Mouse (Mus musculus): ENCODE data around the gene Lypd8. TPM values are rescaled to one million over a fixed set of nuclear protein-coding genes. Genes with fewer than 3 reads are reported as not detected.
A peak's percentile ranks its signal among the peaks of the same experiment; 100 is the strongest.

Gene Lypd8
- not detected for total RNA-seq (2021)
- polyA plus RNA-seq (2012; rRNA removed), result 0.56 and 0.62 TPM in 2 replicates
- long read RNA-seq, result 0 reads

DNA sequence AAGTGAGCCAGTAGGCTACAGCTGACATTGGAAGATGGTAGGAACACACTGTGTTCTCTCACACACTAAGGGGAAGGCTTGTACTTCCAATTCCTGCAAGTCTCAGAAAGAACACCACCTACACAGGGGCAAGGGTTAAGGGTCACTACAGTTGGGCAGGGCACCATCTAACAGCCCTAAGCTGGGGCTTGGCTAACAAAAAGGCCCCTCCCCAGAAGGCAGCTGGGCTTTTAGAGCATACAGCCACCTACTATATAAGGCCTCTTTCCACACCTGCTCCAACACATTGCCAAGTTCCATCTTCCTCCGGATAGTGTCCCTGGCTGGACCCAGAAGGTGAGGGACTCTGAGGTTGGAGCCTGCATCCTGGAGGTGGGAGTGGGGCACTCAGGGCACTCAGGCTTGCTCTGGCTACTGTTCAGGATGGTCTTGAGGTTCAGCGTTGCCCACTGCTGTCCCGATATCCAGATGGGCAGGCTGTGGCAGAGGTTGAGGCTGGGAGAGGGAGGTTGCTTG is at the start of gene Lypd8:
Lypd8 (plus strand) TSS at position 281 of the 516 bp plus-strand sequence.
- Histone ChIP-seq H3K4me1 (ENCODE audit: control insufficient read depth, insufficient read depth, low read length) (no peaks in the 10 kb centered on the region), H3K4me3 (no peak within 1 kb of the TSS), H3K36me3 (ENCODE audit: control insufficient read depth, insufficient read depth, low read length) (no peaks in the 10 kb centered on the region), H3K27ac (no peak within 1 kb of the TSS), H3K27me3 (ENCODE audit: control insufficient read depth, insufficient read depth, low read length) (0 out of 2 replicates have a peak, but pooled peaks cover 1% of the 10 kb centered on the region), H3K79me2 (replicated peaks; ENCODE audit: control insufficient read depth, insufficient read depth, low read length) (no peaks in the 10 kb centered on the region), H3K9ac (ENCODE audit: low read depth, low read length) (no peak within 1 kb of the TSS)
- no peak for DNase-seq
- TF ChIP-seq POLR2A (IDR thresholded peaks at IDR 0.05; ENCODE audit: insufficient read depth, low read depth, low read length) (no peak), EP300 (IDR thresholded peaks at IDR 0.05; ENCODE audit: insufficient read depth, low read depth, low read length) (no peak), CTCF (IDR thresholded peaks at IDR 0.05) (no peak)
- WGBS, result 79% methylated on average over 3 of the region's 3 CpGs
- intact Hi-C loops (cut with DNase I), result no loop called here

GRCm38 (mm10) chr11:58329906-58330275 is 49.0 kb upstream of the Lypd8 start:
- peaks cover 8% of the 10 kb centered on the region; the same call in 1 of the 2 replicates for H3K36me3 ChIP-seq (ENCODE audit: control insufficient read depth, insufficient read depth, low read length)
- peak overlapping the region; percentile 92 for H3K9ac ChIP-seq (ENCODE audit: low read depth, low read length)
- DNase-seq, result no peak
- peak overlapping the region; percentile 75 for H3K4me3 ChIP-seq
- peaks cover 9% of the 10 kb centered on the region for H3K4me1 ChIP-seq (ENCODE audit: control insufficient read depth, insufficient read depth, low read length)
- TF ChIP-seq EP300 (IDR thresholded peaks at IDR 0.05; ENCODE audit: insufficient read depth, low read depth, low read length) (no peak), POLR2A (IDR thresholded peaks at IDR 0.05; ENCODE audit: insufficient read depth, low read depth, low read length) (no peak; the same call in 1 of the 2 replicates), CTCF (IDR thresholded peaks at IDR 0.05) (no peak)
- WGBS, result under 1% methylated on average over 21 of the region's 21 CpGs
- intact Hi-C loops (cut with DNase I), result loop anchor here (1.0 to 10.0 kb wide), 2 partner anchors 28 to 525 kb away; partner anchors contain the start of gene Sap30l
- peaks cover 3% of the 10 kb centered on the region; the same call in 1 of the 2 replicates for H3K79me2 ChIP-seq (replicated peaks; ENCODE audit: control insufficient read depth, insufficient read depth, low read length)
- peak overlapping the region; percentile 93 for H3K27ac ChIP-seq
- H3K27me3 ChIP-seq (ENCODE audit: control insufficient read depth, insufficient read depth, low read length), result no peaks in the 10 kb centered on the region

GRCm38 (mm10) chr11:58330276-58331148 is 48.3 kb upstream of the Lypd8 start, which contains the start of the genes Zfp672 and Sh3bp5l:
Gene Zfp672 (minus strand): TSS chr11:58330339.
Gene Sh3bp5l (plus strand): TSS chr11:58330724.
- TF ChIP-seq CTCF (IDR thresholded peaks at IDR 0.05) (no peak), POLR2A (IDR thresholded peaks at IDR 0.05; ENCODE audit: insufficient read depth, low read depth, low read length) (peak; percentile 83), EP300 (IDR thresholded peaks at IDR 0.05; ENCODE audit: insufficient read depth, low read depth, low read length) (peak; percentile 64; the same call in 1 of the 2 replicates)
- Histone ChIP-seq H3K4me3 (peak within 1 kb of the TSS; percentile 75), H3K79me2 (replicated peaks; ENCODE audit: control insufficient read depth, insufficient read depth, low read length) (peaks cover 3% of the 10 kb centered on the region; the same call in 1 of the 2 replicates), H3K27me3 (ENCODE audit: control insufficient read depth, insufficient read depth, low read length) (no peaks in the 10 kb centered on the region), H3K9ac (ENCODE audit: low read depth, low read length) (peak within 1 kb of the TSS; percentile 92), H3K27ac (peak within 1 kb of the TSS; percentile 93), H3K4me1 (ENCODE audit: control insufficient read depth, insufficient read depth, low read length) (peaks cover 9% of the 10 kb centered on the region), H3K36me3 (ENCODE audit: control insufficient read depth, insufficient read depth, low read length) (peaks cover 8% of the 10 kb centered on the region; the same call in 1 of the 2 replicates)
- DNase-seq, result peak; percentile 89 to 92
- intact Hi-C loops (cut with DNase I), result no loop called here
- WGBS, result under 1% methylated on average over 52 of the region's 52 CpGs

DNA sequence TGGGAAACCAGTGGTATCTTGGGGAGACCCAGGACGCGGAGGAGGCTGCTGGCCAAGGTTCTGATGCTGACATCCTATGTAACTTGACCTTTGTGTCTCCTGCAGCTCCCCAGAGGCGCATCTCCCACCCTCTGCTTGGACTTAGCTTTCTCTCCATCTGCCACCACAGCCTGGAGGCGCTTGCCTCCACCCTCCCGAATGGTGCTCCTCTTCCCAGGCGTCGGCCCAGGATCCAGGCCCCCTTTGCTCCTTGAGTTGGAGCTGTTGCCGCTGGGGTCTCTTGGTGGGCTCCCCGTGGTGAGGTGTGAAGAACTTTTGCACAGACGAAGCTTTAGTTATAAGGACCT is 47.7 kb upstream of the Lypd8 start:
- 12% methylated on average over 10 of the region's 10 CpGs for WGBS
- H3K36me3 ChIP-seq (ENCODE audit: control insufficient read depth, insufficient read depth, low read length), result peaks cover 8% of the 10 kb centered on the region; the same call in 1 of the 2 replicates
- TF ChIP-seq EP300 (IDR thresholded peaks at IDR 0.05; ENCODE audit: insufficient read depth, low read depth, low read length), result no peak
- no peak for TF ChIP-seq POLR2A (IDR thresholded peaks at IDR 0.05; ENCODE audit: insufficient read depth, low read depth, low read length)
- no peak for TF ChIP-seq CTCF (IDR thresholded peaks at IDR 0.05)
- peak overlapping the region; percentile 93 for H3K27ac ChIP-seq
- peak overlapping the region; percentile 75 for H3K9ac ChIP-seq (ENCODE audit: low read depth, low read length)
- H3K4me1 ChIP-seq (ENCODE audit: control insufficient read depth, insufficient read depth, low read length), result peaks cover 9% of the 10 kb centered on the region
- H3K27me3 ChIP-seq (ENCODE audit: control insufficient read depth, insufficient read depth, low read length), result no peaks in the 10 kb centered on the region
- peak overlapping the region; percentile 75 for H3K4me3 ChIP-seq
- intact Hi-C loops (cut with DNase I), result no loop called here
- no peak for DNase-seq
- peaks cover 3% of the 10 kb centered on the region; the same call in 1 of the 2 replicates for H3K79me2 ChIP-seq (replicated peaks; ENCODE audit: control insufficient read depth, insufficient read depth, low read length)

DNA sequence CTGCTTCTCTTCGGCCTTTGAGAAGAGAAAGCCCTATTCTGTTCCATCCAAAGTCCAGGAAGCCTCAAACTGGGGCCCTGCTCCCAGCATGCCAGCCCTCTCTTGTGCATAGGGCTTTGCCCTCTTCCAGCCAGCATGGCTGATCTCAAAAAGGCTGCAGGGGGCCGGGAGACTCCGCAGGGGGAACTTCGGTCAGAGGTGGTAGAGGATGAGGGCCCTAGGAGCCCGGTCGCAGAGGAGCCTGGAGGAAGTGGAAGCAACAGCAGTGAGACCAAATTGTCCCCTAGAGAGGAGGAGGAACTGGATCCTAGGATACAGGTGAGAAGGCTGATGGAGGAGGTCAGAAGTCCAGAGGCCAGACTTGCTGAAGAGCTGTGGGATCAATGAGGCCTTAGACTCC is 47.3 kb upstream of the Lypd8 start:
- no peak for DNase-seq
- no peak overlapping the region; the same call in 1 of the 2 replicates for H3K27ac ChIP-seq
- TF ChIP-seq EP300 (IDR thresholded peaks at IDR 0.05; ENCODE audit: insufficient read depth, low read depth, low read length), result no peak
- TF ChIP-seq POLR2A (IDR thresholded peaks at IDR 0.05; ENCODE audit: insufficient read depth, low read depth, low read length), result no peak
- TF ChIP-seq CTCF (IDR thresholded peaks at IDR 0.05), result no peak
- H3K4me1 ChIP-seq (ENCODE audit: control insufficient read depth, insufficient read depth, low read length), result peaks cover 9% of the 10 kb centered on the region
- intact Hi-C loops (cut with DNase I), result no loop called here
- H3K9ac ChIP-seq (ENCODE audit: low read depth, low read length), result no peak overlapping the region
- peaks cover 3% of the 10 kb centered on the region; the same call in 1 of the 2 replicates for H3K79me2 ChIP-seq (replicated peaks; ENCODE audit: control insufficient read depth, insufficient read depth, low read length)
- 77% methylated on average over 6 of the region's 6 CpGs for WGBS
- H3K36me3 ChIP-seq (ENCODE audit: control insufficient read depth, insufficient read depth, low read length), result peaks cover 8% of the 10 kb centered on the region; the same call in 1 of the 2 replicates
- H3K27me3 ChIP-seq (ENCODE audit: control insufficient read depth, insufficient read depth, low read length), result no peaks in the 10 kb centered on the region; the same call in 1 of the 2 replicates
- H3K4me3 ChIP-seq, result peak overlapping the region; percentile 75; the same call in 1 of the 2 replicates

Measured in heart, adult 2 months (tissue).